Mouse (Mus musculus) neural tube, embryonic 11.5 days (tissue): ENCODE measurements at regions not wholly inside any gene's neighbourhood (a gene's known extent, or its start where the extent isn't known, plus 50 kb on each side); places are given as distances from the start of the nearest gene placed in this dataset.

Source experiments
- ATAC-seq: fragments of 200-750 bp; cut with Nextera tagmentation; 2 replicates; pipeline ENCODE4 v1.8.0; 2017; ENCODE audit warnings: moderate number of reproducible peaks, mild to moderate bottlenecking, moderate TSS enrichment, moderate library complexity; ENCODE audit not compliant: insufficient read depth, low FRiP score, low TSS enrichment
- DNase-seq: peaks from one replicate; pipeline ENCODE4 v3.0.0-alpha.2; 2015; ENCODE audit warnings: low spot score
- H3K27ac ChIP-seq: fragments of 300-500 bp; sonication (generic); 2 replicates; pipeline ENCODE4 v1.5.1; 2014; ENCODE audit warnings: low read depth, mild to moderate bottlenecking, low read length
- H3K27me3 ChIP-seq: fragments of 300-500 bp; sonication (generic); 2 replicates; pipeline ENCODE4 v1.6.1; 2014; ENCODE audit warnings: mild to moderate bottlenecking, low read length, mixed read lengths; ENCODE audit not compliant: control insufficient read depth, insufficient read depth
- H3K36me3 ChIP-seq: fragments of 300-500 bp; sonication (generic); 2 replicates; pipeline ENCODE4 v1.6.1; 2014; ENCODE audit warnings: mild to moderate bottlenecking, low read length, moderate library complexity, mixed read lengths; ENCODE audit not compliant: control insufficient read depth, insufficient read depth
- H3K4me1 ChIP-seq: fragments of 300-500 bp; sonication (generic); 2 replicates; pipeline ENCODE4 v1.6.1; 2014; ENCODE audit warnings: low read length, mixed read lengths; ENCODE audit not compliant: control insufficient read depth, insufficient read depth
- H3K4me2 ChIP-seq: fragments of 300-500 bp; sonication (generic); 2 replicates; pipeline ENCODE4 v1.6.1; 2014; ENCODE audit warnings: low read depth, mild to moderate bottlenecking, moderate library complexity
- H3K4me3 ChIP-seq: fragments of 300-500 bp; sonication (generic); 2 replicates; pipeline ENCODE4 v1.5.1; 2014; ENCODE audit warnings: low read depth, low read length
- H3K9ac ChIP-seq: fragments of 300-500 bp; sonication (generic); 2 replicates; pipeline ENCODE4 v1.6.1; 2014; ENCODE audit warnings: mild to moderate bottlenecking, low read length
- H3K9me3 ChIP-seq: fragments of 300-500 bp; sonication (generic); 2 replicates; pipeline ENCODE4 v1.6.1; 2016; ENCODE audit warnings: low read length; ENCODE audit not compliant: control insufficient read depth
- WGBS: fragments of 180-500 bp; shearing (Covaris S2); extraction: QIAGEN DNeasy Blood & Tissue Kit; methylation state at CpG from one replicate; pipeline ENCODE4 v1.1.7; 2014; 5-methylcytosine and 5-hydroxymethylcytosine counted together

- Histone ChIP-seq H3K27me3 (no peaks in the 10 kb centered on the region), H3K9me3 (no peaks in the 10 kb centered on the region), H3K9ac (no peak overlapping the region), H3K4me1 (no peaks in the 10 kb centered on the region), H3K4me2 (no peak overlapping the region), H3K27ac (no peak overlapping the region), H3K4me3 (no peak overlapping the region), H3K36me3 (no peaks in the 10 kb centered on the region)
- ATAC-seq (no peak), DNase-seq (no peak)
- WGBS, result 93% methylated on average over 10 of the region's 10 CpGs
Observed at GRCm38 (mm10) chr16:29954700-29955099, 109.5 kb upstream of the Hes1 start.

GRCm38 (mm10) chr16:29956904-29957303, 107.3 kb upstream of the Hes1 start:
- no peaks in the 10 kb centered on the region for H3K36me3 ChIP-seq
- WGBS, result 76% methylated on average over 7 of the region's 7 CpGs
- ATAC-seq (no peak), DNase-seq (no peak)
- no peaks in the 10 kb centered on the region for H3K4me1 ChIP-seq
- H3K9me3 ChIP-seq, result no peaks in the 10 kb centered on the region
- H3K4me2 ChIP-seq, result no peak overlapping the region
- H3K27me3 ChIP-seq, result no peaks in the 10 kb centered on the region
- no peak overlapping the region for H3K9ac ChIP-seq
- no peak overlapping the region for H3K4me3 ChIP-seq
- no peak overlapping the region for H3K27ac ChIP-seq

GRCm38 (mm10) chr16:29959939-29960637, 104.1 kb upstream of the Hes1 start:
- H3K27me3 ChIP-seq, result no peaks in the 10 kb centered on the region
- no peak overlapping the region for H3K4me3 ChIP-seq
- no peak overlapping the region for H3K4me2 ChIP-seq
- no peak for ATAC-seq
- 80% methylated on average over 12 of the region's 12 CpGs for WGBS
- H3K9ac ChIP-seq, result no peak overlapping the region
- no peaks in the 10 kb centered on the region for H3K4me1 ChIP-seq
- H3K27ac ChIP-seq, result no peak overlapping the region
- H3K9me3 ChIP-seq, result no peaks in the 10 kb centered on the region
- no peak for DNase-seq
- H3K36me3 ChIP-seq, result no peaks in the 10 kb centered on the region

GRCm38 (mm10) chr16:29963284-29963683, 100.9 kb upstream of the Hes1 start:
- DNase-seq (no peak), ATAC-seq (no peak)
- H3K4me2 ChIP-seq, result no peak overlapping the region
- 63% methylated on average over 4 of the region's 4 CpGs for WGBS
- H3K9ac ChIP-seq, result no peak overlapping the region
- H3K9me3 ChIP-seq, result no peaks in the 10 kb centered on the region
- no peak overlapping the region for H3K4me3 ChIP-seq
- H3K36me3 ChIP-seq, result no peaks in the 10 kb centered on the region
- no peaks in the 10 kb centered on the region for H3K4me1 ChIP-seq
- no peaks in the 10 kb centered on the region for H3K27me3 ChIP-seq
- H3K27ac ChIP-seq, result no peak overlapping the region

- H3K4me1 ChIP-seq, result no peaks in the 10 kb centered on the region
- DNase-seq, result no peak
- ATAC-seq, result no peak
- no peaks in the 10 kb centered on the region for H3K27me3 ChIP-seq
- H3K27ac ChIP-seq, result no peak overlapping the region
- H3K4me2 ChIP-seq, result no peak overlapping the region
- H3K4me3 ChIP-seq, result no peak overlapping the region
- 97% methylated on average over 8 of the region's 8 CpGs for WGBS
- no peaks in the 10 kb centered on the region for H3K36me3 ChIP-seq
- no peak overlapping the region for H3K9ac ChIP-seq
- no peaks in the 10 kb centered on the region for H3K9me3 ChIP-seq
Observed at GRCm38 (mm10) chr16:29964563-29964962, 99.6 kb upstream of the Hes1 start.

GRCm38 (mm10) chr16:29968743-29969142, 95.4 kb upstream of the Hes1 start:
- H3K9ac ChIP-seq, result no peak overlapping the region
- no peak overlapping the region for H3K4me2 ChIP-seq
- WGBS, result 60% methylated on average over 5 of the region's 5 CpGs
- no peaks in the 10 kb centered on the region for H3K27me3 ChIP-seq
- H3K27ac ChIP-seq, result no peak overlapping the region
- no peak overlapping the region for H3K4me3 ChIP-seq
- no peaks in the 10 kb centered on the region for H3K36me3 ChIP-seq
- H3K9me3 ChIP-seq, result no peaks in the 10 kb centered on the region
- peaks cover 6% of the 10 kb centered on the region for H3K4me1 ChIP-seq
- DNase-seq (no peak), ATAC-seq (no peak)

GRCm38 (mm10) chr16:29972741-29973141, 91.4 kb upstream of the Hes1 start:
- no peaks in the 10 kb centered on the region for H3K9me3 ChIP-seq
- no peak overlapping the region for H3K27ac ChIP-seq
- no peak overlapping the region for H3K9ac ChIP-seq
- WGBS, result 76% methylated on average over 1 of the region's 1 CpGs
- H3K4me1 ChIP-seq, result peaks cover 6% of the 10 kb centered on the region
- DNase-seq, result peak; percentile 30
- no peak for ATAC-seq
- no peaks in the 10 kb centered on the region for H3K36me3 ChIP-seq
- no peak overlapping the region for H3K4me3 ChIP-seq
- no peaks in the 10 kb centered on the region for H3K27me3 ChIP-seq
- no peak overlapping the region for H3K4me2 ChIP-seq

- 59% methylated on average over 7 of the region's 7 CpGs for WGBS
- no peak overlapping the region for H3K4me2 ChIP-seq
- no peak overlapping the region for H3K4me3 ChIP-seq
- no peak overlapping the region for H3K27ac ChIP-seq
- DNase-seq (peak; percentile 20), ATAC-seq (no peak)
- no peaks in the 10 kb centered on the region for H3K27me3 ChIP-seq
- H3K9ac ChIP-seq, result no peak overlapping the region
- peaks cover 6% of the 10 kb centered on the region for H3K4me1 ChIP-seq
- no peaks in the 10 kb centered on the region for H3K36me3 ChIP-seq
- no peaks in the 10 kb centered on the region for H3K9me3 ChIP-seq
Observed at GRCm38 (mm10) chr16:29973250-29973649, 90.9 kb upstream of the Hes1 start.

GRCm38 (mm10) chr16:29975800-29976199, 88.4 kb upstream of the Hes1 start:
- WGBS, result 89% methylated on average over 3 of the region's 3 CpGs
- ATAC-seq (no peak), DNase-seq (no peak)
- Histone ChIP-seq H3K36me3 (no peaks in the 10 kb centered on the region), H3K4me2 (no peak overlapping the region), H3K27me3 (no peaks in the 10 kb centered on the region), H3K4me1 (peaks cover 6% of the 10 kb centered on the region), H3K27ac (no peak overlapping the region), H3K9me3 (no peaks in the 10 kb centered on the region), H3K4me3 (no peak overlapping the region), H3K9ac (no peak overlapping the region)
